In the genomic region with DNA sequence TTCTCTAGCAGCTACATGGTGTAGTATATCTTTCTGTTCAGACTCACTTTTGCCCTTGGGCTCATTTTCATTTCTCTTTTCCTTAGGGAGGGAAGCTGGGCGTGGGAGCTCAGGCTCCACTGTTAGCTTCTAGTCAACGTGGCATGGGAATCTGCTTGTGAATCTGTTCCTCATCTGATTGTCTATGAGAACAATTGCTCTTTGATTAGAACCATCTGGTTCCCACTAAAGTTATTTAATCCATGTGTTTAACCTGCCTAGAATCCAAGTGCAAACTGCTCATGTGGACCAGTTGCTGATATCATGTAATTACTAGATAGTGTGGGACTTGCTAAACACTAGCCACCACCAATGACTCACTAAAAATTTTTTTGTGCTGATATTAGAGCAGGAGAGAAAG, we compare ENCODE assay signal across 14 mouse cellular contexts.
DNase-seq lines count a peak whose midpoint lies in the region; ATAC-seq and TF ChIP-seq lines count a peak whose summit lies in the region.
"Had no signal": no experiment of that assay in that cellular context is flagged by ENCODE, and none has a peak within 500 bp of the region (broad histone marks: within the 10 kb centered on the region; RNA-seq: fewer than 3 reads in every experiment).

No protein-coding gene starts in this region.

- H3K4me3 ChIP-seq in embryonic facial prominence, embryonic 10.5 days = no peak overlapping the region
- no peak overlapping the region for H3K4me3 ChIP-seq in kidney, adult 2 months (ENCODE audit: insufficient read depth, low read depth, low read length)
- H3K4me3 ChIP-seq: forebrain, embryonic 13.5 days; megakaryocyte, embryonic 14.5 days had no signal

- H3K9me3 ChIP-seq in embryonic facial prominence, embryonic 10.5 days = 0 out of 2 replicates have a peak, but pooled peaks cover 4% of the 10 kb centered on the region
- H3K9me3 ChIP-seq: forebrain, embryonic 13.5 days; megakaryocyte, embryonic 14.5 days had no signal

- peaks cover 14% of the 10 kb centered on the region; the same call in 1 of the 2 replicates for H3K4me1 ChIP-seq in embryonic facial prominence, embryonic 10.5 days
- no peaks in the 10 kb centered on the region for H3K4me1 ChIP-seq in kidney, adult 2 months (ENCODE audit: control insufficient read depth, insufficient read depth, low read length)
- H3K4me1 ChIP-seq: forebrain, embryonic 13.5 days; megakaryocyte, embryonic 14.5 days had no signal

- no peak for TF ChIP-seq CTCF in kidney, adult 2 months (conservative IDR thresholded peaks at IDR 0.05; ENCODE audit: insufficient read depth, insufficient read length, low read depth, low read length)

- WGBS in embryonic facial prominence, embryonic 10.5 days = 29% methylated on average over 2 of the region's 2 CpGs
- 38% methylated on average over 2 of the region's 2 CpGs for WGBS in kidney, adult 2 months

- intact Hi-C loops in heart, postnatal 10 days (cut with DNase I) = loop anchor here (10.0 kb wide), 1 partner anchor 294 kb away; a partner anchor contains a TSS

- H3K27me3 ChIP-seq in embryonic facial prominence, embryonic 10.5 days (replicated peaks; ENCODE audit: low read depth, poor library complexity, severe bottlenecking) = no peaks in the 10 kb centered on the region
- no peaks in the 10 kb centered on the region for H3K27me3 ChIP-seq in kidney, adult 2 months (replicated peaks; ENCODE audit: control insufficient read depth, insufficient read depth, low read length)
- H3K27me3 ChIP-seq: CH12.LX; forebrain, embryonic 13.5 days; megakaryocyte, embryonic 14.5 days had no signal

- ATAC-seq in megakaryocyte progenitor cell, adult 5-6 weeks (replicated peaks; ENCODE audit: poor library complexity) = no peak
- no peak for ATAC-seq in cerebellum, adult (ENCODE audit: insufficient number of reproducible peaks, low FRiP score, low TSS enrichment)
- ATAC-seq: activated CD4-positive, CD25-positive, alpha-beta regulatory T cell, adult 4 months; forebrain, embryonic 13.5 days had no signal

- no peak overlapping the region for H3K27ac ChIP-seq in embryonic facial prominence, embryonic 10.5 days (replicated peaks)
- no peak overlapping the region for H3K27ac ChIP-seq in kidney, adult 2 months (ENCODE audit: insufficient read depth, low read depth, low read length)
- H3K27ac ChIP-seq: forebrain, embryonic 13.5 days had no signal

- peak; percentile 31 for DNase-seq in heart, adult 8-10 months (ENCODE audit: low spot score)
- DNase-seq in heart, adult 11 months = no peak
- DNase-seq in 3T3-L1 (ENCODE audit: low read depth, low spot score) = peak; percentile 95
- DNase-seq in embryonic facial prominence, embryonic 10.5 days (ENCODE audit: low spot score) = peak; percentile 39
- peak; percentile 27 to 31 for DNase-seq in heart, postnatal 10 days
- no peak for DNase-seq in kidney, adult 2 months
- DNase-seq: cerebellum, adult 8-10 months; kidney, adult 18-20 months had no signal

- no peaks in the 10 kb centered on the region for H3K36me3 ChIP-seq in embryonic facial prominence, embryonic 10.5 days (replicated peaks)
- no peaks in the 10 kb centered on the region for H3K36me3 ChIP-seq in kidney, adult 2 months (ENCODE audit: control insufficient read depth, insufficient read depth, low read length)

- no peak for TF ChIP-seq POLR2A in kidney, adult 2 months (IDR thresholded peaks at IDR 0.05; ENCODE audit: low read depth, low read length)

Comparison
In these comparisons a context has a peak if more than half of its experiments do, and no peak if none do; other contexts are left out.
1. DNase-seq: peak in heart, adult 8-10 months (single experiment), 3T3-L1 (single experiment), embryonic facial prominence, embryonic 10.5 days (single experiment) and heart, postnatal 10 days (2 of 2); none in heart, adult 11 months (single experiment) and kidney, adult 2 months (single experiment).